Mouse (Mus musculus) liver, adult 2 months (tissue): ENCODE results near the gene Ufd1.

Source experiments
- CTCF ChIP-seq: fragments of 200-500 bp; IDR thresholded peaks from 2 replicates; pipeline ENCODE4 v1.5.1; 2011; ENCODE audit warnings: low read depth, low read length, control low read depth
- POLR2A ChIP-seq: fragments of 200-500 bp; IDR thresholded peaks from 2 replicates; pipeline ENCODE4 v1.6.1; 2011; ENCODE audit warnings: low read length, control low read depth; ENCODE audit not compliant: insufficient read depth; ENCODE audit errors: extremely low read depth

DNA sequence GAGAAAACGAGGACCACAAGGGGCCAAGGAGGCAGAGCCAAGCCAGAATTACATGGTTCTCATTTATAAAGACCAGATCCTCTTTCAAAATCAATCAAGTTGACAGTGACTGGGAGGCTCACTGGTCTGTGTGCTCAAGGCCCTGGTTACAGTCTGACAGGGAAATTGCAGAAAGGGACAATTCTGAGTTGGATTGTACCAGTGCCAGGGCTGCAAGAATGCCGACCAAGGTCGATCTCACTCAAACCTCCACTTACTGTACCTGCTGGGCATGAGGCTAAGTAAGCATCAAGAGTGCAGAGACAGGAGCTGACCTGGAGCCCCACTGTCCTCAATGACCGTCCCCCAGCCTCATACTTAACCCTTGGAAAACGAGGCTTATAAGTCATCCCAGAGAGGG lies 13.4 kb upstream of the Ufd1 start:
- TF ChIP-seq CTCF (no peak), POLR2A (no peak)
